Comparison of ENCODE assay signal across 9 mouse cellular contexts in the genomic region with DNA sequence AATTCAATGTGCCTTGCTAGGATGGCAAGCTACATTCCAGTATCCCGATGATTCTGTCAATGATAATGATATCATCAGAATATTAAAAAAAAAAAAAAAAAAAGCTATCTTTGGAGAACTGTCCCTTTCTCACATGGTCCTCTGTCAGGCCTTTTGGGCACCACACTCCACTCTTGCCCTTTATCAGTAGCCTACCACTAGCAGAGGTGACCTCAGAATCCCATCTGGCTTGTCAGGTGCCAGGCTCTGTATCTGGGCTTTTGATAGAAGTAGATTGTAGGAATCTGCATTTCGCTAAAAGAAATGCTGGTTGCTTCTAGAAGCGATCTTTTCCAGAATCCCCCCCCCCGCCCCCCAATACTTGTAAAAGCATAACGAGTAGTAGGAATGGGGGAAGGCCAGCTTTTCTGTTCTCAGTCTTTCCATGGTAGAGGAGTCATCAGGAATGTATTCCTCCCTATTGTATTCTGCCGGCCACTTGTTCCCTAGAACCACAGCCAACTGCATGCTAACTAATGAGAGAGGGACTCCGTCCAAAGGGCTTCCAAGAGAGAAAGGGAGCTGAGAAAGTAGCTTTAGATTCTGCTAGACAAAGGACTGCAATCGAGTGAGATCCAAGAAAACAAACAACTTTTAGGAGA.
DNase-seq lines count a peak whose midpoint lies in the region; ATAC-seq and TF ChIP-seq lines count a peak whose summit lies in the region.
"Had no signal": no experiment of that assay in that cellular context is flagged by ENCODE, and none has a peak within 500 bp of the region (broad histone marks: within the 10 kb centered on the region; RNA-seq: fewer than 3 reads in every experiment).

No protein-coding gene starts in this region.

- H3K4me3 ChIP-seq in lung, embryonic 14.5 days (ENCODE audit: low read depth, low read length) = peak overlapping the region; percentile 56
- H3K4me3 ChIP-seq in forebrain, embryonic 13.5 days = peak overlapping the region; percentile 63
- peak overlapping the region; percentile 11; the same call in 1 of the 2 replicates for H3K4me3 ChIP-seq in intestine, postnatal 0 days (ENCODE audit: low read depth, low read length)
- H3K4me3 ChIP-seq in stomach, embryonic 14.5 days (ENCODE audit: low read depth, low read length) = peak overlapping the region; percentile 66

- no peak overlapping the region; the same call in 1 of the 2 replicates for H3K9ac ChIP-seq in lung, embryonic 14.5 days
- peak overlapping the region; percentile 30; the same call in 1 of the 2 replicates for H3K9ac ChIP-seq in forebrain, embryonic 13.5 days
- no peak overlapping the region for H3K9ac ChIP-seq in intestine, postnatal 0 days (ENCODE audit: low read depth, low read length)
- H3K9ac ChIP-seq in stomach, embryonic 14.5 days (replicated peaks; ENCODE audit: low read depth, low read length) = peak overlapping the region; percentile 53; the same call in 1 of the 2 replicates

- H3K4me2 ChIP-seq in lung, embryonic 14.5 days = peak overlapping the region; percentile 84
- H3K4me2 ChIP-seq in forebrain, embryonic 13.5 days = peak overlapping the region; percentile 84
- peak overlapping the region; percentile 97 for H3K4me2 ChIP-seq in intestine, postnatal 0 days (replicated peaks; ENCODE audit: low read depth)
- peak overlapping the region; percentile 82 for H3K4me2 ChIP-seq in stomach, embryonic 14.5 days (replicated peaks; ENCODE audit: low read depth, low read length)

- H3K27ac ChIP-seq in lung, embryonic 14.5 days (ENCODE audit: low read depth) = peak overlapping the region; percentile 79; the same call in 1 of the 2 replicates
- H3K27ac ChIP-seq in forebrain, embryonic 13.5 days = peak overlapping the region; percentile 83
- no peak overlapping the region for H3K27ac ChIP-seq in intestine, postnatal 0 days (ENCODE audit: low read depth, low read length)
- peak overlapping the region; percentile 83; the same call in 1 of the 2 replicates for H3K27ac ChIP-seq in stomach, embryonic 14.5 days (ENCODE audit: low read length)
- H3K27ac ChIP-seq: liver, embryonic 13.5 days had no signal

- H3K27me3 ChIP-seq in lung, embryonic 14.5 days (ENCODE audit: insufficient read depth, low read length) = no peaks in the 10 kb centered on the region
- no peaks in the 10 kb centered on the region for H3K27me3 ChIP-seq in forebrain, embryonic 13.5 days
- H3K27me3 ChIP-seq in intestine, postnatal 0 days (replicated peaks; ENCODE audit: control insufficient read depth, insufficient read depth, low read length) = no peaks in the 10 kb centered on the region; the same call in 1 of the 2 replicates
- no peaks in the 10 kb centered on the region for H3K27me3 ChIP-seq in stomach, embryonic 14.5 days (ENCODE audit: control insufficient read depth, insufficient read depth, low read length)

- no peak for TF ChIP-seq CTCF in lung, embryonic 14.5 days (IDR thresholded peaks at IDR 0.05; ENCODE audit: low read depth)
- TF ChIP-seq CTCF in intestine, postnatal 0 days (IDR thresholded peaks at IDR 0.05; ENCODE audit: low read depth) = no peak

- no peak for ATAC-seq in lung, embryonic 14.5 days (ENCODE audit: insufficient read depth)
- ATAC-seq in forebrain, embryonic 13.5 days = peak; percentile 43; the same call in 1 of the 2 replicates
- no peak for ATAC-seq in intestine, postnatal 0 days
- ATAC-seq in stomach, embryonic 14.5 days (ENCODE audit: insufficient number of reproducible peaks, insufficient read depth, low FRiP score, low read depth) = no peak

- peak; percentile 52 for DNase-seq in lung, embryonic 14.5 days
- DNase-seq in lung, postnatal 14 days = no peak
- no peak for DNase-seq in cerebellum, adult 11 months
- DNase-seq in cerebellum, adult 8-10 months = no peak
- DNase-seq in ovary, postnatal 36 days (ENCODE audit: low spot score) = no peak
- DNase-seq: liver, embryonic 13.5 days had no signal

- 19% methylated on average over 8 of the region's 8 CpGs for WGBS in lung, embryonic 14.5 days
- WGBS in forebrain, embryonic 13.5 days = 11% methylated on average over 8 of the region's 8 CpGs
- 50% methylated on average over 8 of the region's 8 CpGs for WGBS in intestine, postnatal 0 days
- WGBS in stomach, embryonic 14.5 days = 28% methylated on average over 8 of the region's 8 CpGs

- H3K9me3 ChIP-seq in lung, embryonic 14.5 days (ENCODE audit: low read depth, low read length) = no peaks in the 10 kb centered on the region
- no peaks in the 10 kb centered on the region for H3K9me3 ChIP-seq in forebrain, embryonic 13.5 days (replicated peaks)
- no peaks in the 10 kb centered on the region for H3K9me3 ChIP-seq in intestine, postnatal 0 days (ENCODE audit: control insufficient read depth)
- no peaks in the 10 kb centered on the region for H3K9me3 ChIP-seq in stomach, embryonic 14.5 days (ENCODE audit: control insufficient read depth, low read depth, low read length)
- H3K9me3 ChIP-seq: liver, embryonic 13.5 days had no signal

- peaks cover 8% of the 10 kb centered on the region for H3K4me1 ChIP-seq in lung, embryonic 14.5 days (ENCODE audit: insufficient read depth)
- H3K4me1 ChIP-seq in forebrain, embryonic 13.5 days = peaks cover 29% of the 10 kb centered on the region
- H3K4me1 ChIP-seq in intestine, postnatal 0 days (replicated peaks; ENCODE audit: control insufficient read depth, insufficient read depth, low read length) = no peaks in the 10 kb centered on the region
- peaks cover 9% of the 10 kb centered on the region; the same call in 1 of the 2 replicates for H3K4me1 ChIP-seq in stomach, embryonic 14.5 days (ENCODE audit: control insufficient read depth, insufficient read depth, low read length)

- no peaks in the 10 kb centered on the region for H3K36me3 ChIP-seq in lung, embryonic 14.5 days (ENCODE audit: insufficient read depth)
- peaks cover 5% of the 10 kb centered on the region; the same call in 1 of the 2 replicates for H3K36me3 ChIP-seq in forebrain, embryonic 13.5 days (ENCODE audit: poor library complexity, severe bottlenecking)
- no peaks in the 10 kb centered on the region for H3K36me3 ChIP-seq in intestine, postnatal 0 days (ENCODE audit: control insufficient read depth, insufficient read depth)
- H3K36me3 ChIP-seq in stomach, embryonic 14.5 days (ENCODE audit: control insufficient read depth, insufficient read depth, low read length) = no peaks in the 10 kb centered on the region
- H3K36me3 ChIP-seq: liver, embryonic 13.5 days had no signal

Comparison
In these comparisons a context has a peak if more than half of its experiments do, and no peak if none do; other contexts are left out.
1. H3K4me3 ChIP-seq: peak in every context shown above with its lines; median percentile 66 in stomach, embryonic 14.5 days; 63 in forebrain, embryonic 13.5 days; 56 in lung, embryonic 14.5 days; 11 in intestine, postnatal 0 days.
2. H3K9ac ChIP-seq: peak in forebrain, embryonic 13.5 days (single experiment) and stomach, embryonic 14.5 days (single experiment); none in lung, embryonic 14.5 days (single experiment) and intestine, postnatal 0 days (single experiment).
3. Peak in every context shown above with its lines, with median percentiles within 50 percentile points of each other: H3K4me2 ChIP-seq.